Mouse (Mus musculus) midbrain, embryonic 10.5 days (tissue): ENCODE measurements at regions not wholly inside any gene's neighbourhood (a gene's known extent, or its start where the extent isn't known, plus 50 kb on each side); places are given as distances from the start of the nearest gene placed in this dataset.

Source experiments
- DNase-seq: peaks from one replicate; pipeline ENCODE4 v3.0.0-alpha.2; 2017; ENCODE audit warnings: low spot score
- H3K27ac ChIP-seq: fragments of 300-500 bp; sonication (generic); replicated peaks from 2 replicates; pipeline ENCODE4 v1.5.1; 2016; ENCODE audit warnings: mild to moderate bottlenecking
- H3K27me3 ChIP-seq: fragments of 300-500 bp; sonication (generic); 2 replicates; pipeline ENCODE4 v1.6.1; 2016; ENCODE audit warnings: low read depth, mild to moderate bottlenecking; ENCODE audit not compliant: poor library complexity, severe bottlenecking
- H3K36me3 ChIP-seq: fragments of 300-500 bp; sonication (generic); 2 replicates; pipeline ENCODE4 v1.6.1; 2016; ENCODE audit warnings: mild to moderate bottlenecking, moderate library complexity
- H3K4me1 ChIP-seq: fragments of 300-500 bp; sonication (generic); 2 replicates; pipeline ENCODE4 v1.6.1; 2016
- H3K4me3 ChIP-seq: fragments of 300-500 bp; sonication (generic); 2 replicates; pipeline ENCODE4 v1.5.1; 2016; ENCODE audit warnings: mild to moderate bottlenecking, moderate library complexity
- H3K9me3 ChIP-seq: fragments of 300-500 bp; sonication (generic); replicated peaks from 2 replicates; pipeline ENCODE4 v1.6.1; 2016; ENCODE audit warnings: mild to moderate bottlenecking
- WGBS: fragments of 180-500 bp; shearing (Covaris S2); methylation state at CpG from one replicate; pipeline ENCODE4 v1.1.7; 2016; 5-methylcytosine and 5-hydroxymethylcytosine counted together

DNA sequence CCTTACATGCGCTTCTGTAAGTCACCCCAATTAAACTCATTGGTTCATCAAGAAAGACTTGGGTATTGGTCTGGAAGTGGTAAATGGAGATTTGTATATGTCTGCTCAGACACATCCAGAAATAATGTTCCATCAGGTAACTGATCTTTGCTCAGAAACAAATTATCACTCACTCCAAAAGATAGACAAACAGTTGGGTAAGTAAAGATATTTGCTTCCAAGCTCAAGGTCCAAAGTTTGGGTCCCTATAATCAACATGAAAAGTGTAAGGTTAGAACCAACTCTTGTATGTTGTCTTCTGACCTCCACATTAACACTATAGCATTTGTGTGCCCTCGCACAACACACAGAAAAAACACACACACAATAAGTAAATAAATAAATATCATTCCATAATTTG, 232.0 kb downstream of the Rnf144a start:
- H3K9me3 ChIP-seq, result no peaks in the 10 kb centered on the region
- H3K4me1 ChIP-seq, result 0 out of 2 replicates have a peak, but pooled peaks cover 4% of the 10 kb centered on the region
- H3K27me3 ChIP-seq, result no peaks in the 10 kb centered on the region
- no peaks in the 10 kb centered on the region for H3K36me3 ChIP-seq
- no peak for DNase-seq
- 95% methylated on average over 2 of the region's 2 CpGs for WGBS
- no peak overlapping the region for H3K4me3 ChIP-seq
- H3K27ac ChIP-seq, result no peak overlapping the region

DNA sequence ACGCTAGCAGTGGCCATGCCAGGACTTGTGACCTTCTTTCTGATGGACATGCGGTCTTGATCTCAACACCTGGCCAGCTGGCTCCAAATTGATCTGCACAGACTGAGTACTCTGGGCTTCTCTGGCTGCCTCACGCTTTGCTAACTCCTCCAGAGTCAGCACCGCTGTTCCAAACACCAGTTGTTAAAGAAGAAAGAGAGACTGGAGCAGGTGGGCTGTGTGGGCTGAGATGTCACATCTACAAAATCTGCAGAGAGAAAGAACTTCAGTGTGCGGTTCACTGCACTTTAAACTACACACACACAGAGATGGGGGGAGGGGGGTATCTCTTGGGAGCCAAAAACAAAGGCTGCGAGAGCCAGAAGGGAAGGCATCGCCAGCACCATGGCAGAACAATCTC, 234.2 kb downstream of the Rnf144a start:
- WGBS, result 80% methylated on average over 7 of the region's 7 CpGs
- Histone ChIP-seq H3K36me3 (no peaks in the 10 kb centered on the region), H3K27ac (no peak overlapping the region), H3K9me3 (no peaks in the 10 kb centered on the region), H3K27me3 (no peaks in the 10 kb centered on the region), H3K4me3 (no peak overlapping the region), H3K4me1 (0 out of 2 replicates have a peak, but pooled peaks cover 4% of the 10 kb centered on the region)
- DNase-seq, result no peak

GRCm38 (mm10) chr12:26176231-26176662, 238.8 kb downstream of the Rnf144a start:
- Histone ChIP-seq H3K36me3 (no peaks in the 10 kb centered on the region), H3K4me1 (0 out of 2 replicates have a peak, but pooled peaks cover 4% of the 10 kb centered on the region), H3K27ac (no peak overlapping the region), H3K9me3 (no peaks in the 10 kb centered on the region), H3K27me3 (no peaks in the 10 kb centered on the region), H3K4me3 (no peak overlapping the region)
- no peak for DNase-seq
- 74% methylated on average over 10 of the region's 10 CpGs for WGBS

GRCm38 (mm10) chr12:26163416-26163815, 251.6 kb downstream of the Rnf144a start:
- 81% methylated on average over 3 of the region's 3 CpGs for WGBS
- no peaks in the 10 kb centered on the region for H3K4me1 ChIP-seq
- H3K4me3 ChIP-seq, result no peak overlapping the region
- H3K27me3 ChIP-seq, result no peaks in the 10 kb centered on the region
- DNase-seq, result no peak
- no peak overlapping the region for H3K27ac ChIP-seq
- no peaks in the 10 kb centered on the region for H3K36me3 ChIP-seq
- no peaks in the 10 kb centered on the region for H3K9me3 ChIP-seq

DNA sequence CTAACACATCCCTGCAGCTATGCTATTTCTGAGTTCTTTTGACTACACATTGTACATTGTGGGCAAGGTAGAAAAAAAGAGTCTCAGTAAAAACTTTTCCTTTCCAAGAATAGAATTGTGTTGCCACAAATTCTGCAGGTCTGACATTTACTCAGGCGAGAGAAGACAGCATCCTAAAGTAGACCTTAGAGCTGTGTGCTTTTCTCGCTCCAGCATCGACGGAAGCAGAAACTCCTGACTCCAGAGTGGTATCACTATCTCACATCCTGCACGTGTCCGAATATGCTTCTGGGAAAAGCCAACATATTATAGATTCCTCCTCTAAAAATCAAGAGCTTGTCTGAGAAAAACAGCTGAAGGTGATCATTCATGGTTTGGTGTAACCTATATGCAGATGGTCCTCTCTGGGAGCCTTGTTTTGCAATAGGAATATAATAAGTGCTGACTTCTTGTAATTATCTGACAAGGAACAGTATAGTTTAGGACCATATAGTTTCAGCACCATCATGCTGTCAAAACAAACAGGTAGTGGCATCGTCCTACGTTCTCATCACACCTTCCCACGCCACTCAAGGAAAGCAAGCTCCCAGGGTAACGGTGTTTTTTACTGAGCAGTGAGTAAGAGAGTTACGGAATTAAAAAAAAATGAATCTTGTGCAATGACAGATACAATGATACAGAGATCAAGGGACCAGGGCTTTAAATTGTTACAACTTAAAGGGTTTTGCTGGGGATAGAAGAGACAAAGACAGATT, 254.0 kb downstream of the Rnf144a start:
- H3K27me3 ChIP-seq, result no peaks in the 10 kb centered on the region
- H3K36me3 ChIP-seq, result no peaks in the 10 kb centered on the region
- no peak overlapping the region for H3K4me3 ChIP-seq
- DNase-seq, result no peak
- 96% methylated on average over 11 of the region's 11 CpGs for WGBS
- no peaks in the 10 kb centered on the region for H3K9me3 ChIP-seq
- H3K4me1 ChIP-seq, result no peaks in the 10 kb centered on the region
- H3K27ac ChIP-seq, result no peak overlapping the region

DNA sequence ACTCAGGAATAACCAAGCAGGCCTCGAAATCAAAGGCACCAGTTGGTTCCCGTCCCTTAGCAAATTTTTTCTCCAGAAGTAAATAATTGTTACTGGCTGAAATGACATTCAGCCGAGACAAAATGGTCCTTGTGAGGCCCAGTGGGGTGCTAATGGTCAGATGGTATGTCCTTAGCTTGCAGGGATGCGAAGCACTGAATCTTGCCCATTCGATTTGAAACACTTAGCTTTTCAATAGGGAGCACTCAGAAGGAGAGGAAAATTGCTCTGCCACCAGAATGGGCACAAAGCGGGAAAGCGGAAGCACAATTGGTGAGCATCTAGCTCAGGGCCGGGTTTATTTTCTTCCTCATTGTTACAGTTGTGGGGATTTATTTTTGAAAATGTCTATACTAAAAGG, 262.1 kb downstream of the Rnf144a start:
- H3K4me1 ChIP-seq, result no peaks in the 10 kb centered on the region
- no peak overlapping the region for H3K4me3 ChIP-seq
- no peaks in the 10 kb centered on the region for H3K27me3 ChIP-seq
- 79% methylated on average over 8 of the region's 8 CpGs for WGBS
- H3K36me3 ChIP-seq, result no peaks in the 10 kb centered on the region
- DNase-seq, result no peak
- H3K27ac ChIP-seq, result no peak overlapping the region
- no peaks in the 10 kb centered on the region for H3K9me3 ChIP-seq

GRCm38 (mm10) chr12:26146336-26146735, 268.7 kb downstream of the Rnf144a start:
- WGBS, result 77% methylated on average over 3 of the region's 3 CpGs
- Histone ChIP-seq H3K27me3 (no peaks in the 10 kb centered on the region), H3K36me3 (no peaks in the 10 kb centered on the region), H3K9me3 (no peaks in the 10 kb centered on the region), H3K4me1 (no peaks in the 10 kb centered on the region), H3K27ac (no peak overlapping the region), H3K4me3 (no peak overlapping the region)
- DNase-seq, result no peak

GRCm38 (mm10) chr12:26145085-26145714, 269.9 kb downstream of the Rnf144a start:
- no peaks in the 10 kb centered on the region for H3K9me3 ChIP-seq
- no peak overlapping the region for H3K27ac ChIP-seq
- H3K4me1 ChIP-seq, result no peaks in the 10 kb centered on the region
- whole genome bisulfite sequencing, result 75% methylated on average over 6 of the region's 6 CpGs
- H3K4me3 ChIP-seq, result no peak overlapping the region
- no peak for DNase-seq
- H3K36me3 ChIP-seq, result no peaks in the 10 kb centered on the region
- no peaks in the 10 kb centered on the region for H3K27me3 ChIP-seq

DNA sequence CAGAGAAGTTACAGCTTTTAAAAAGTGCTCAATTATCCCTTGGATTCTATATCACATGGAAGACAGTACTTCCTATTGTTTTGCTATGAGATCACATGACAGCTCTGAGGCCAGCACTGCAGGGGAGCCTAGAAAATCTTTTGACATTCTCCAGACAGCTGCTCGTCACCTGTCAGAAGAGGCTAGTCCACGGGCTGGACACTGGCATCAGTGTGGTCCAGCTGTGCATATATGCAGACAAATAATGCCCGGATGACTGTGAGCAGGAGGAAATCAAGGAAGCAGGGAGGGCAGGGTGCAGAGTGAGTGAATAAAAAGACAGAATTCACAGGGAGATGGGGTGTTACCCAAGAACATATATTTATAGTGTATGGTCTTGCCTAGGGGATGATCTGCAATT, 270.4 kb downstream of the Rnf144a start:
- WGBS, result 73% methylated on average over 3 of the region's 3 CpGs
- no peaks in the 10 kb centered on the region for H3K27me3 ChIP-seq
- no peaks in the 10 kb centered on the region for H3K4me1 ChIP-seq
- H3K27ac ChIP-seq, result no peak overlapping the region
- H3K4me3 ChIP-seq, result no peak overlapping the region
- DNase-seq, result no peak
- H3K36me3 ChIP-seq, result no peaks in the 10 kb centered on the region
- no peaks in the 10 kb centered on the region for H3K9me3 ChIP-seq

GRCm38 (mm10) chr12:26143411-26143810, 271.6 kb downstream of the Rnf144a start:
- WGBS, result 87% methylated on average over 6 of the region's 6 CpGs
- Histone ChIP-seq H3K4me3 (no peak overlapping the region), H3K27ac (no peak overlapping the region), H3K9me3 (no peaks in the 10 kb centered on the region), H3K36me3 (no peaks in the 10 kb centered on the region), H3K27me3 (no peaks in the 10 kb centered on the region), H3K4me1 (no peaks in the 10 kb centered on the region)
- DNase-seq, result no peak

- Histone ChIP-seq H3K9me3 (no peaks in the 10 kb centered on the region), H3K4me1 (no peaks in the 10 kb centered on the region), H3K4me3 (no peak overlapping the region), H3K27me3 (no peaks in the 10 kb centered on the region), H3K27ac (no peak overlapping the region), H3K36me3 (no peaks in the 10 kb centered on the region)
- WGBS, result 91% methylated on average over 8 of the region's 8 CpGs
- no peak for DNase-seq
These were observed 284.2 kb downstream of the Rnf144a start for GRCm38 (mm10) chr12:26130811-26131210.

DNA sequence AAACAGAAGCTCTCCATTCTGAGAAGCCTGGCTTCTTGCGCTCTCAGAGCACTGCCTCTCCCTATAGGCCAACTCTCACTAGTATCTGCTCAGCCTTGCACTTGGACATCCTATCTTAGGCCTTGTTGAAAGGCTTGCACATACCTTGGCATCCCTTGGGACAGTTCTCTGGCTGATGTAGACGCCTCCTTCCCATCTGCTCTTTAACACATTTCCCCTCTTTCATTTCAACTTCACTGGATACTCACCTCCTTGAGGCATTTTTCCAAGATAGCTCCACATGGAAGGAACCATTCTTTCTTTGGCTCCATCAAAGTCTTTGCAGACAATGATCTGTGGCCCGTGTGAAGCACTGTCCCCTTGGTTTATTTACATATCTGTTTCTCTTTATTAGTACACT, 285.0 kb downstream of the Rnf144a start:
- H3K4me3 ChIP-seq, result no peak overlapping the region
- H3K36me3 ChIP-seq, result no peaks in the 10 kb centered on the region
- DNase-seq, result no peak
- no peak overlapping the region for H3K27ac ChIP-seq
- H3K4me1 ChIP-seq, result no peaks in the 10 kb centered on the region
- no peaks in the 10 kb centered on the region for H3K27me3 ChIP-seq
- 86% methylated on average over 3 of the region's 3 CpGs for WGBS
- H3K9me3 ChIP-seq, result no peaks in the 10 kb centered on the region

DNA sequence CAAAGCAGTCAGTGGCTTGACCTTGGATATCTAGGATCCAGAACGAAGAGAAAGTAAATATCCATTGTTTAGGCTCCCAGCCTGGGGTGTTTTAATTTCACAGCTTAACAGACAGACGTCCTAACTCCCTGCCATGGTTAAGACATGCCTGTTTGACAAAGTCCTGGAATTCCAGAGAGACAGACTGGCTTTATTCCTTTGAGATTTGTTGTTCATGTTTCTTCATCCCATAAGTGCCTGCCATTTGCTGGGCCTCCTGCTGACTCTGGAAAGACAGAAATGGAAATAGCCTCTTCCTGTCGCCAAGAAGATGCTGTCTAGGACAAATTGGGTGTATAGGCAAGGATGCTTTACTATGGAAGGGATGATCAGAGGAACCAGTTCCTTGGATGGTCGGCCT, 285.5 kb downstream of the Rnf144a start:
- Histone ChIP-seq H3K27ac (no peak overlapping the region), H3K4me3 (no peak overlapping the region), H3K36me3 (no peaks in the 10 kb centered on the region), H3K9me3 (no peaks in the 10 kb centered on the region), H3K27me3 (no peaks in the 10 kb centered on the region), H3K4me1 (no peaks in the 10 kb centered on the region)
- 52% methylated on average over 4 of the region's 4 CpGs for WGBS
- no peak for DNase-seq
